Comparison of ENCODE assay signal across 12 mouse cellular contexts in the genomic region with DNA sequence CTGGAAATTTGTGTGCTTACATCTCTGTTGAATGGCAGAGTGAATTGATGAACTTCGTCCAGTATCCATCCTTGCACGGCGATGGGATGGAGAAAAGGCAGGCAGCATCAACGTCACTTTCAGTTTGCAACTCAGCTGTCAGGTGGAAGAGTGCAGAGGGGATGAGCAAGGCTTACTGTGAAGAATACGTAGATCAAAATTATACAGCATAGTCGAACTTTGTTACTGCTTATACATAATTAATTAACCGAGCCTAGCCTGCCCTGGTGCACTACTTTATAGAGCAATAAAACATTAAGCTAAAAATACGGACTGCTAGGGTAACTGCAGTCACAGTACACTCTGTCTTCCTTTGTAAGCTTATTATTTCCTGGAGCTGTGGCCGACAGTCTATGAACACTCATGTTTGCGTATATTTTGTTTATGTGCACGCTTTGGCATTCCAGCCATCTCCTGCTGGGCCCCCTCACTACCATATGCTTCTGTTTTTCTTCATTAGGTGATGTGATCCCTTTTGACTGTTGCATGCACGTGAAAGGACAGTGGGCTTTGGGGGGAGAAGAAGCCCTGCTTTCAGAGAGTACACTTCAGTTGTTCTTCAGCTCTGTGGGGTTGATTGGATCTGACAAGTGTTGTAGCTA.
DNase-seq lines count a peak whose midpoint lies in the region; ATAC-seq lines count a peak whose summit lies in the region.
"Had no signal": no experiment of that assay in that cellular context is flagged by ENCODE, and none has a peak within 500 bp of the region (broad histone marks: within the 10 kb centered on the region; RNA-seq: fewer than 3 reads in every experiment).

No protein-coding gene starts in this region.

- no peaks in the 10 kb centered on the region for H3K9me3 ChIP-seq in neural tube, embryonic 12.5 days
- no peaks in the 10 kb centered on the region for H3K9me3 ChIP-seq in embryonic facial prominence, embryonic 12.5 days
- no peaks in the 10 kb centered on the region for H3K9me3 ChIP-seq in midbrain, embryonic 12.5 days
- H3K9me3 ChIP-seq: embryonic facial prominence, embryonic 15.5 days; liver, embryonic 15.5 days had no signal

- no peak; the same call in 1 of the 2 replicates for ATAC-seq in neural tube, embryonic 12.5 days (ENCODE audit: low FRiP score, low read depth)
- 0 out of 2 replicates have a peak, but pooled peaks have one; percentile 60 for ATAC-seq in embryonic facial prominence, embryonic 12.5 days (ENCODE audit: insufficient number of reproducible peaks, insufficient read depth, low FRiP score, low TSS enrichment)
- ATAC-seq in midbrain, embryonic 12.5 days (ENCODE audit: low FRiP score, low read depth) = 0 out of 2 replicates have a peak, but pooled peaks have one; percentile 24

- 0 out of 2 replicates have a peak, but pooled peaks cover 4% of the 10 kb centered on the region for H3K4me1 ChIP-seq in neural tube, embryonic 12.5 days
- H3K4me1 ChIP-seq in embryonic facial prominence, embryonic 12.5 days = no peaks in the 10 kb centered on the region
- H3K4me1 ChIP-seq in midbrain, embryonic 12.5 days = no peaks in the 10 kb centered on the region
- H3K4me1 ChIP-seq: embryonic facial prominence, embryonic 15.5 days; liver, embryonic 15.5 days had no signal

- H3K9ac ChIP-seq in neural tube, embryonic 12.5 days = no peak overlapping the region
- no peak overlapping the region for H3K9ac ChIP-seq in embryonic facial prominence, embryonic 12.5 days
- no peak overlapping the region for H3K9ac ChIP-seq in midbrain, embryonic 12.5 days (replicated peaks)
- H3K9ac ChIP-seq: embryonic facial prominence, embryonic 15.5 days; liver, embryonic 15.5 days had no signal

- H3K4me2 ChIP-seq in neural tube, embryonic 12.5 days (replicated peaks) = peak overlapping the region; percentile 30
- no peak overlapping the region for H3K4me2 ChIP-seq in embryonic facial prominence, embryonic 12.5 days (replicated peaks)
- no peak overlapping the region for H3K4me2 ChIP-seq in midbrain, embryonic 12.5 days (replicated peaks)
- H3K4me2 ChIP-seq: embryonic facial prominence, embryonic 15.5 days; liver, embryonic 15.5 days had no signal

- H3K36me3 ChIP-seq in neural tube, embryonic 12.5 days = no peaks in the 10 kb centered on the region
- H3K36me3 ChIP-seq in embryonic facial prominence, embryonic 12.5 days = no peaks in the 10 kb centered on the region
- no peaks in the 10 kb centered on the region for H3K36me3 ChIP-seq in midbrain, embryonic 12.5 days
- H3K36me3 ChIP-seq: embryonic facial prominence, embryonic 15.5 days; liver, embryonic 15.5 days had no signal

- no peak for DNase-seq in neural tube, embryonic 10.5 days (ENCODE audit: extremely low spot score, low spot score)
- DNase-seq in yolk sac, embryonic 10.5 days (ENCODE audit: low spot score) = no peak
- DNase-seq in ovary, postnatal 14 days (ENCODE audit: low spot score) = no peak
- no peak for DNase-seq in kidney, adult 18-20 months
- DNase-seq: adrenal gland, adult 8-10 months; heart, adult 18-20 months; thymus, postnatal 25 days had no signal

- no peak overlapping the region for H3K27ac ChIP-seq in neural tube, embryonic 12.5 days
- H3K27ac ChIP-seq in embryonic facial prominence, embryonic 12.5 days = no peak overlapping the region
- H3K27ac ChIP-seq in midbrain, embryonic 12.5 days (replicated peaks) = no peak overlapping the region
- H3K27ac ChIP-seq: embryonic facial prominence, embryonic 15.5 days; liver, embryonic 15.5 days had no signal

- 63% methylated on average over 12 of the region's 12 CpGs for WGBS in neural tube, embryonic 12.5 days
- 65% methylated on average over 12 of the region's 12 CpGs for WGBS in embryonic facial prominence, embryonic 12.5 days
- 67% methylated on average over 12 of the region's 12 CpGs for WGBS in midbrain, embryonic 12.5 days

- no peak overlapping the region for H3K4me3 ChIP-seq in neural tube, embryonic 12.5 days
- no peak overlapping the region for H3K4me3 ChIP-seq in embryonic facial prominence, embryonic 12.5 days
- H3K4me3 ChIP-seq in midbrain, embryonic 12.5 days = no peak overlapping the region
- H3K4me3 ChIP-seq: embryonic facial prominence, embryonic 15.5 days; liver, embryonic 15.5 days had no signal

- H3K27me3 ChIP-seq in neural tube, embryonic 12.5 days (replicated peaks) = no peaks in the 10 kb centered on the region
- no peaks in the 10 kb centered on the region for H3K27me3 ChIP-seq in embryonic facial prominence, embryonic 12.5 days
- no peaks in the 10 kb centered on the region for H3K27me3 ChIP-seq in midbrain, embryonic 12.5 days
- H3K27me3 ChIP-seq: embryonic facial prominence, embryonic 15.5 days; liver, embryonic 15.5 days had no signal
